Mouse (Mus musculus): ENCODE results near the gene Brms1.
"Not testable (repeated sequence)": the region's sequence is repeated elsewhere in the genome, so short reads cannot be mapped to it uniquely, and the experiment has no call there.

Brms1 gene

DNA sequence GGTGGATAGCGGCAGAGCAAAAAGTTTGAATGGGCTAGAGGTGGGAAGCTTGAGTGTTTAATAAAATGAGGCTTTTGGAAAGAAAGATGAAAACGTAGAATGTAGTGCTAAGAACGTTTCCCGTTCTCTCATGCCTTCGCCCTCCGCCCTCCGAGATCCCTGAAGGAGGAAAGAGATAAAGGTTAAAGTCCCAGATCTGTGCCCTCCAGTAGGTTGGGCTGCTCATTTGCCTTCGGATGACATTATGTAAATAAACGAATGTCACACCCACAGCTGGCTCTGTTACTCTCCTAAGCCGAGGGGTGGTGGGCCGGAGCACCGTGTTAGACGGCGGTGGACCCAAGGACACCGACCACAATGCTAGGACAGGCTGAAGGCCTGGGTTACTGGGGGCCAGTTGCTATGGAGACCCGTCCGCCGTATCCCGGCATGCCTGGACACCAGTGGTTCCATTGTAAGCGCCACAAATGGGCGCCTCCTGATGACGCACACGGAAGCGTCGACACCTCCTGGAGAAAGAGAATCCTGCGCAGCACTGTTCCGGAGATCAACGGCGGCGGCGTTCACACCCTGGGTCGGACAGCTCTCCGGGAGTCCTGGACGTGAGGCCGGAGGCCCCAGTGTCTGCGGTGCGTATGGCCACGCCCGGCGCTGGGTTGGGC, at the start of gene Brms1:
TSS of gene Brms1 (plus strand) at position 493 of the 662 bp plus-strand sequence.
- peak; percentile 65 to 82 for DNase-seq (ENCODE audit: low spot score in 2 of 2)

GRCm38 (mm10) chr19:4992371-4992770, 48.8 kb upstream of the Brms1 start:
- no peak for DNase-seq (ENCODE audit: low spot score in 2 of 2)

DNA sequence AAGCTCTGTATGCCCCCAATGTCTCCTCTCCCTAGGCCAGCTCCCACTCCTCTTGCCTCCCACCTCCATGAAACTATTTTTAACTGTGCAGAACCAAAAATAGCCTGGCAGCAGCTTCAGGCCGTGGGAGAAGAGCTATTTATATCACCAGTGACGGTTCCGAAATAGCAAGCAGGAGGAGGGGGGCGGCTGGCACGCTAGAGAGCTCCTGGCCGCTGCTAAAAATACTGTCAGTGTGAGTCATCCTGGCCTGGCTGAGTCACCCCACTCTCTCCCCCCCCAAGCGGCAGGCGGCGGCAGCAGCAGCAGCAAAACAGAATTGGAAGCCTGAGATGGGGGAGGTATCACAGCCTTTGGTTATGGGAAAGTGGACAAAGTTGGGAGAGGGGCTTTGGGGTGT, 48.2 kb upstream of the Brms1 start:
- no peak for DNase-seq (ENCODE audit: low spot score in 2 of 2)

GRCm38 (mm10) chr19:4994043-4994442, 47.1 kb upstream of the Brms1 start:
- no peak for DNase-seq (ENCODE audit: low spot score in 2 of 2)

- no peak for DNase-seq (ENCODE audit: low spot score in 2 of 2)
Measured at GRCm38 (mm10) chr19:4999445-5000140, 41.6 kb upstream of the Brms1 start.

DNA sequence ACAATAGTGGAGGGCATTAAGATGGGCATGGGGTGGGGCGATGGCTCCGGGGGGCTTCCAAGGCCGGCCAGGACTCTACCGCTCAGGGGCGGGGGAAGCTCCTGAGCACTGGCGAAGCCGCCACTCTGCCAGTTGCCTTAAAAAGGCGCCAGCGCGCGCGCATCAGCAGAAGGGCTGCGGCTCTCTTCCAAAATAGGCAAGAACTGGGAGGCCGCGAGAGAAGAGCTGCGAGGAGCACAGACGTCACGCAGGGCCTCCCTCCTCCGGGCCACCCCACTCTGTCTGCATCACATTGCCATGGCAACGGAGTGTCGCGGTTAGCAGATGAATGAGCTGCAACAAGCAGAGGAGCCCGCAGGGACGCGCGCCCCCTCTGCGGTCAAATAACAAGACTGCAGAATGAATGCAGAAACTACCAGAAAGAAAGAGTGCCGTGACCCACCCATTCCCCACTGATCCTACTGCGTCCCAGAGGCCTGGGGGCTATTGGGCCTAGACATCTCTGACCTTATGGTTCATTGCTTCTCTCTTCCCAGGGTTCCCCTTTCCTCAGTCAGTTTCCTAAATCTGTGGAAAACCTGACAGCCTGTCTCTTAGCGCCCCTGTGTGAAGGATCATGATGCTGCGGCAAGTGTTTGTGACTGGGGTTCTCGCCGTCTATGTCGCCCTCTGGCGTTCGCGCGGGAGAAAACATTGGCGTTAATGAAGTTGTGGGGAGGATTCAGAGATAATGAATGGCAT, 39.3 kb upstream of the Brms1 start:
- DNase-seq (ENCODE audit: low spot score in 2 of 2): peak; percentile 47 to 65

- not testable (repeated sequence) for DNase-seq (ENCODE audit: low spot score in 2 of 2)
Measured at GRCm38 (mm10) chr19:5003644-5004043, 37.5 kb upstream of the Brms1 start.

GRCm38 (mm10) chr19:5004925-5005324, 36.2 kb upstream of the Brms1 start:
- no peak for DNase-seq (ENCODE audit: low spot score in 2 of 2)

GRCm38 (mm10) chr19:5013138-5013537, 28.0 kb upstream of the Brms1 start:
- no peak for DNase-seq (ENCODE audit: low spot score in 2 of 2)

- DNase-seq (ENCODE audit: low spot score in 2 of 2): no peak
Measured at GRCm38 (mm10) chr19:5014961-5015398, 26.2 kb upstream of the Brms1 start.

DNA sequence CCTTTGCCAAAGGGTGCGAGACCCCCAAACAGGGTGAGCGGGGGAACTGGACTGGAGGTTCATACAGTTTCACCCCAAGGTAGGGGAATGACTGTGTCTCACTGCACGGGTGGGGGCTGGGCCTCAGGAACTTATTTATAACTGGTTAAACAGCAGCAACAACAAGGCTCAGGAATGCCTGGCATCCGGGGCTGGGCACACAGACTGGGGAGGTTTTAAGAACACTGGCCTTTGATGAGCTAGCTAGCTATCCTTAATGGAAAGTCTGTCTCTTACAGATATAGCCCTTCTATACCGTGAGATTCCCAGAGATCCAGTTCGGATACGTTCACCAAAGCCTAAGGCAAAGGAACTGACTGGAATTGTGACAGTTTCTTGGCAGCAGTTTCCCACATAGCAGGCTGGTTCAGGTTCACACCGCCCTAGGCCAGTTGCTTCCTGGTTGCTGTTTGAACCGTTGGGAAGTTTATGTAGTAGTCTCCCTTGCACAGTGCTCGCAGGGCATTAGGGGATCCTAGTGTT, 24.9 kb upstream of the Brms1 start:
- no peak for DNase-seq (ENCODE audit: low spot score in 2 of 2)

- peak; percentile 44 to 69 for DNase-seq (ENCODE audit: low spot score in 2 of 2)
Measured at GRCm38 (mm10) chr19:5016782-5017181, 24.4 kb upstream of the Brms1 start.

GRCm38 (mm10) chr19:5017611-5018010, 23.5 kb upstream of the Brms1 start:
- no peak for DNase-seq (ENCODE audit: low spot score in 2 of 2)

DNA sequence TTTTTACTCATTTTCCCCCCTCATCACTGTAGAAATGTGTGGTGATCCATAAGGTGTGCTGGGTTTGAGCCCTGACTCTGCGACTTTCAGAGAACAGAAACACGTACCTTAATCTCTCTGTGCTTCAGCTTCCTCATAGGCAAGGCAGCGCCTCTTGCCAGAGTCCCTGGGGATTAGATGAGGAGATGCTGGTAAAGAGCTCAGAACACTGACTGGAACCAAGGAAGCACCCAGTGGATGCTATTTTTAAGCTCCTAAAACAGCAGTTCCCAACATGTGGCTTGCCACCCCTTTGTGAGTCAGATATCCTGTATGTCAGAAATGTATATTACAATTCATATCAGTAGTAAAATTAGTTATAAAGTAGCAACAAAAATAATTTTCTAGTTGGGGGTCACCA, 23.0 kb upstream of the Brms1 start:
- DNase-seq (ENCODE audit: low spot score in 2 of 2): no peak

DNA sequence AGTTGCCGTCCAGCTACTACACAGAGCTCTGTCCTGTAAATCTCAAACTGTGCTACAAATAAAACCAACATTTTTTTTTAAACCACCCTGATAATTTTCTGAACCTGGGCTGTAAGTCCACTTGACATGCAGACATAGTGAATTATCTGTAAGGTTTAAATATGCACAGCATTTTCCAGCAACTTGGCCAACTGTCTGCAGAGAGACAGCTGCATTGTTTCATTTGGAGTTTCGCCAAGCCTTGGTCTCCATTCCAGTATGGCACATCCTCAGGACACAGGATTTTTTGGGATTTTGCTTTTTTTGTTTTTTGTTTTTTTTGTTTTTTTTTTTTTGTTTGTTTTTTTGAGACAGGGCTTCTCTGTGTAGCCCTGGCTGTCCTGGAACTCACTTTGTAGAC, 19.7 kb upstream of the Brms1 start:
- no peak for DNase-seq (ENCODE audit: low spot score in 2 of 2)

DNA sequence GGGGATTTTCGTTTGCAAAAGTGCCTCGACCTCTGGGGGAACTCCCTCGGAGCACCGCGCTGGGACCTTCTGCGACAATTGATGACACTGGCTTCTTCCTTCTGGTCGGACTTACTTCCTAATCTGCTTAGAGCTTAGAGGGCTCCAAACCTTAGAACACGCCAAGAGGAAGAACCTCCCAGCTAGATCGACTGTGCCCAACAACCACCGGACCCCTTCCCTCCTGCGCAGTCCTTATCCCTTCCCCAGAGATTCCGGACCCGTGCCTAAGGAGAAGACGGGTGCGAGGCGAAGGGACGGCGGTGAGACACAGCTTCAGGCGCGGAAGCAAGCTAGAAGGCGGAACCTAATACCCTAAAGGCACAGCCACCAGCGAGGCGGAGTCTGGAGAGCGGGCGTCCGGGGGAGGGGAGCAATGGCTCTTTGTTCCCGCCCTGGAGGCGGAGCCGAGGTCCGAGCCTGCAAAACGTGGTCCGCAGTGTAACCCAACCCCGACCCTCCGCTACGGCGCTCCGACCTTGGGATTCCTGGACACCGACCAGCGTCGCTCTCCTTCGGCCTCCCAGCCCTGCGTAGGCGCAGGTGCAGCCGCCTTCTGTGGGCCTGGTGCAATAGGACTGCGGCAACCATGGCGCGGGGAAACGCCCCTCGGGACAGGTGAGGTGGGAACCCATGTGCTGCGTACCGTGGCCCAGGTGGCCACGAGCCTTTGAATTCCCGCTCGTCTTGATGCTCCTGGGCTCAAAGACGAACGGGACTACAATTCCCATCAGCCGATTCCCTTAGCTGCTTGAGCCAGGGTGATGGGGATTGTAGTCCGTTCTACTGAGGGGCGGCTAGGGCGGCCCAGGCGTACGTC, 17.3 kb upstream of the Brms1 start, which contains the start of gene Slc29a2:
TSS of gene Slc29a2 (plus strand) at position 240 of the 859 bp plus-strand sequence.
- peak; percentile 72 to 80 for DNase-seq (ENCODE audit: low spot score in 2 of 2)

GRCm38 (mm10) chr19:5026111-5026510, 15.0 kb upstream of the Brms1 start:
- DNase-seq (ENCODE audit: low spot score in 2 of 2): no peak

DNA sequence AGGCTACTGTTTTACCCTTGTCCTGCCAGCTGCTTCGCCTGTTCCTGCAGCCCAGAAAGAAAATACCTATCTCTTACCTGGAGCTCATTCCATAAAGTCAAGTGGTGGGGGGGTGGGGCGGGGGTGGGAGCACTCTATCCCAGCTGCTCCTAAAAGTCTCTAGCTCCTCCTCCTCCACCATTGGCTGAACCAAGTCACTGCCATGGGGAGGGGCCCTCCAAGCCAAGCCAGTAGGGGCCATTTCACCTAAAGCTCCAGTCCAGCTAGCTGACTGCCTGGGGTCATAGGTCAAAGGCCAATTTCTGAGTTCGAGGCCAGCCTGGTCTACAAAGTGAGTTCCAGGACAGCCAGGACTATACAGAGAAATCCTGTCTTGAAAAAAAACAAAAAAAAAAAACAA, 8.5 kb upstream of the Brms1 start:
- no peak for DNase-seq (ENCODE audit: low spot score in 2 of 2)

- no peak for DNase-seq (ENCODE audit: low spot score in 2 of 2)
Measured at GRCm38 (mm10) chr19:5036577-5036976, 4.6 kb upstream of the Brms1 start.

GRCm38 (mm10) chr19:5037678-5038571, 3.2 kb upstream of the Brms1 start:
- DNase-seq (ENCODE audit: low spot score in 2 of 2): peak; percentile 28 to 35

Data from spleen, postnatal 14 days (tissue).